Mouse (Mus musculus) heart, adult 18-20 months (tissue): ENCODE data around the gene Snx21. TPM values are rescaled to one million over a fixed set of nuclear protein-coding genes. Genes with fewer than 3 reads are reported as not detected.

Experiments
- DNase-seq, 2 experiments: peaks; one replicate each; pipeline ENCODE4 v3.0.0; 2021 to 2022; ENCODE audit warnings: mixed read lengths in 1 of 2
- total RNA-seq, 2 experiments: library from RNA; stranded (reverse); gene quantifications; 2 replicates each; pipeline ENCODE4 v1.2.3; 2021

The Snx21 gene
- total RNA-seq, 2 experiments from 2014 or later: 23.9 to 25.6 TPM

- DNase-seq: peak; percentile 99
These were observed 16.2 kb upstream of the Snx21 start, which contains the start of gene Ube2c for GRCm38 (mm10) chr2:164769258-164770037. Ube2c (plus strand) TSS chr2:164769898.

- no peak for DNase-seq
These were observed 15.3 kb upstream of the Snx21 start for GRCm38 (mm10) chr2:164770279-164770678.

- no peak for DNase-seq
These were observed 14.5 kb upstream of the Snx21 start for GRCm38 (mm10) chr2:164771123-164771522.

GRCm38 (mm10) chr2:164773229-164773988 is 12.2 kb upstream of the Snx21 start:
- DNase-seq: no peak

- DNase-seq: no peak
These were observed 11.6 kb upstream of the Snx21 start for GRCm38 (mm10) chr2:164773989-164774364.

GRCm38 (mm10) chr2:164776130-164776529 is 9.5 kb upstream of the Snx21 start:
- DNase-seq: no peak

GRCm38 (mm10) chr2:164776801-164777200 is 8.8 kb upstream of the Snx21 start:
- DNase-seq: no peak

- no peak for DNase-seq
These were observed 8.2 kb upstream of the Snx21 start for GRCm38 (mm10) chr2:164777246-164778014.

- DNase-seq: no peak
These were observed 7.7 kb upstream of the Snx21 start for GRCm38 (mm10) chr2:164778015-164778287.

GRCm38 (mm10) chr2:164778809-164779208 is 6.8 kb upstream of the Snx21 start:
- no peak for DNase-seq

- DNase-seq: no peak
These were observed 6.0 kb upstream of the Snx21 start, which contains the start of gene Tnnc2 for GRCm38 (mm10) chr2:164779481-164780086. Tnnc2 (minus strand) TSS chr2:164779967.

GRCm38 (mm10) chr2:164781876-164782275 is 3.7 kb upstream of the Snx21 start:
- DNase-seq: no peak

GRCm38 (mm10) chr2:164783926-164784581 is 1.6 kb upstream of the Snx21 start:
- no peak for DNase-seq

GRCm38 (mm10) chr2:164784869-164785420 is 678 bp upstream of the Snx21 start:
- no peak for DNase-seq

GRCm38 (mm10) chr2:164786388-164786885 is 814 bp downstream of the Snx21 start:
- no peak for DNase-seq

GRCm38 (mm10) chr2:164787032-164787431 is 1.4 kb downstream of the Snx21 start:
- peak in 1 of 2 experiments; percentile 36 for DNase-seq

GRCm38 (mm10) chr2:164787779-164788178 is 2.2 kb downstream of the Snx21 start:
- DNase-seq: no peak

- DNase-seq: peak in 1 of 2 experiments; percentile 26
These were observed 2.8 kb downstream of the Snx21 start for GRCm38 (mm10) chr2:164788411-164788810.

GRCm38 (mm10) chr2:164790451-164790850 is 4.8 kb downstream of the Snx21 start:
- DNase-seq: peak; percentile 29 to 33

- DNase-seq: no peak
These were observed 6.2 kb downstream of the Snx21 start for GRCm38 (mm10) chr2:164791841-164792261.
